In the genomic region with DNA sequence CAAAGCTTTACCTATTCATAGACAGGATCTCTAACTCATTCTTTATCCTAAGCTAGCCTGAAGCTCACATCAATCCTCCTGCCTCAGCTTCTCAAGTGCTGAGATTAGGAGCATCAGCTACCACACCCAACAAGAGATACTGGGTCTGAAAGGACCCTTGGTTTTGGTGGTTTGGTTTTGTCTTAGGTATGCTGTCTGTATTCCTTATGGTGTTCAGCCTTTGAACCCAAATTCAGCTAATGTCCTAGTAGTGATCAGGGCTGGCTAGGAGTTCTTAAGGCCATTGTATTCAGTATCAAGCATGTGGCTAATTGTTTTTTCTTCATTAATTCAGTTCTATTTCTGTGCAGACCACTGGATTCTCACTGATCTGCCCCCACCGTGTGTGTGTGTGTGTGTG, we compare ENCODE assay signal across 8 mouse cellular contexts. TPM values are rescaled to one million over a fixed set of nuclear protein-coding genes. Genes with fewer than 3 reads are reported as not detected.
DNase-seq lines count a peak whose midpoint lies in the region; ATAC-seq and TF ChIP-seq lines count a peak whose summit lies in the region.

No protein-coding gene starts in this region.

- H3K4me2 ChIP-seq in neural tube, embryonic 11.5 days (ENCODE audit: low read depth), result peak overlapping the region; percentile 93
- H3K4me2 ChIP-seq in limb, embryonic 14.5 days (replicated peaks; ENCODE audit: low read depth, low read length, severe bottlenecking), result peak overlapping the region; percentile 80
- H3K4me2 ChIP-seq in stomach, embryonic 15.5 days, result peak overlapping the region; percentile 94

- 0% methylated on average over 1 of the region's 1 CpGs for WGBS in neural tube, embryonic 11.5 days
- 0% methylated on average over 1 of the region's 1 CpGs for WGBS in forebrain, embryonic 10.5 days
- WGBS in limb, embryonic 14.5 days, result 0% methylated on average over 1 of the region's 1 CpGs
- WGBS in stomach, embryonic 15.5 days, result 0% methylated on average over 1 of the region's 1 CpGs

- DNase-seq in neural tube, embryonic 11.5 days (ENCODE audit: low spot score), result no peak
- DNase-seq in neural tube, embryonic 10.5 days (ENCODE audit: extremely low spot score, low spot score), result no peak
- DNase-seq in forebrain, embryonic 10.5 days (ENCODE audit: extremely low spot score, low spot score), result no peak
- no peak for DNase-seq in limb, embryonic 14.5 days (ENCODE audit: low spot score)
- no peak for DNase-seq in adrenal gland, adult 2 months
- no peak for DNase-seq in left cerebral cortex, adult 9 months (ENCODE audit: low spot score in 2 of 2)
- DNase-seq in cerebellum, postnatal 14 days, result no peak

- no peaks in the 10 kb centered on the region for H3K36me3 ChIP-seq in neural tube, embryonic 11.5 days (ENCODE audit: control insufficient read depth, insufficient read depth, low read length)
- H3K36me3 ChIP-seq in forebrain, embryonic 10.5 days (replicated peaks), result peaks cover 15% of the 10 kb centered on the region
- H3K36me3 ChIP-seq in limb, embryonic 14.5 days (ENCODE audit: control insufficient read depth, insufficient read depth, low read length), result peaks cover 14% of the 10 kb centered on the region; the same call in 1 of the 2 replicates
- no peaks in the 10 kb centered on the region for H3K36me3 ChIP-seq in stomach, embryonic 15.5 days

- H3K9me3 ChIP-seq in neural tube, embryonic 11.5 days (ENCODE audit: control insufficient read depth, low read length), result no peaks in the 10 kb centered on the region
- no peaks in the 10 kb centered on the region for H3K9me3 ChIP-seq in forebrain, embryonic 10.5 days
- H3K9me3 ChIP-seq in limb, embryonic 14.5 days (ENCODE audit: control insufficient read depth, low read length), result no peaks in the 10 kb centered on the region
- H3K9me3 ChIP-seq in stomach, embryonic 15.5 days, result no peaks in the 10 kb centered on the region

- H3K27me3 ChIP-seq in neural tube, embryonic 11.5 days (ENCODE audit: control insufficient read depth, insufficient read depth, low read length), result no peaks in the 10 kb centered on the region
- peaks cover 18% of the 10 kb centered on the region for H3K27me3 ChIP-seq in forebrain, embryonic 10.5 days (ENCODE audit: poor library complexity, severe bottlenecking)
- H3K27me3 ChIP-seq in limb, embryonic 14.5 days (ENCODE audit: control insufficient read depth, insufficient read depth, low read length), result no peaks in the 10 kb centered on the region
- no peaks in the 10 kb centered on the region for H3K27me3 ChIP-seq in stomach, embryonic 15.5 days (replicated peaks)

- peak overlapping the region; percentile 96 for H3K9ac ChIP-seq in neural tube, embryonic 11.5 days (ENCODE audit: low read length)
- H3K9ac ChIP-seq in limb, embryonic 14.5 days (ENCODE audit: low read depth, low read length, severe bottlenecking), result peak overlapping the region; percentile 98
- H3K9ac ChIP-seq in stomach, embryonic 15.5 days, result no peak overlapping the region; the same call in 1 of the 2 replicates

- 0 out of 2 replicates have a peak, but pooled peaks have one; percentile 4 for ATAC-seq in neural tube, embryonic 11.5 days (ENCODE audit: insufficient read depth, low FRiP score, low TSS enrichment)
- no peak for ATAC-seq in limb, embryonic 14.5 days (ENCODE audit: low FRiP score, low read depth)
- ATAC-seq in stomach, embryonic 15.5 days (ENCODE audit: insufficient read depth, low FRiP score, low read depth), result no peak

- H3K27ac ChIP-seq in neural tube, embryonic 11.5 days (ENCODE audit: low read depth, low read length), result no peak overlapping the region
- H3K27ac ChIP-seq in forebrain, embryonic 10.5 days, result peak overlapping the region; percentile 97
- H3K27ac ChIP-seq in limb, embryonic 14.5 days (replicated peaks; ENCODE audit: low read depth, low read length), result peak overlapping the region; percentile 95
- peak overlapping the region; percentile 92; the same call in 1 of the 2 replicates for H3K27ac ChIP-seq in stomach, embryonic 15.5 days

- peaks cover 6% of the 10 kb centered on the region; the same call in 1 of the 2 replicates for H3K4me1 ChIP-seq in neural tube, embryonic 11.5 days (ENCODE audit: control insufficient read depth, insufficient read depth, low read length)
- H3K4me1 ChIP-seq in forebrain, embryonic 10.5 days, result peaks cover 40% of the 10 kb centered on the region
- H3K4me1 ChIP-seq in limb, embryonic 14.5 days (ENCODE audit: control insufficient read depth, insufficient read depth, low read length), result peaks cover 8% of the 10 kb centered on the region; the same call in 1 of the 2 replicates
- H3K4me1 ChIP-seq in stomach, embryonic 15.5 days, result peaks cover 8% of the 10 kb centered on the region; the same call in 1 of the 2 replicates

- peak overlapping the region; percentile 95 for H3K4me3 ChIP-seq in neural tube, embryonic 11.5 days (ENCODE audit: low read depth, low read length)
- peak overlapping the region; percentile 94 for H3K4me3 ChIP-seq in forebrain, embryonic 10.5 days
- H3K4me3 ChIP-seq in limb, embryonic 14.5 days (replicated peaks; ENCODE audit: low read length), result peak overlapping the region; percentile 62
- peak overlapping the region; percentile 85 for H3K4me3 ChIP-seq in stomach, embryonic 15.5 days (replicated peaks)

- TF ChIP-seq POLR2A in limb, embryonic 14.5 days (IDR thresholded peaks at IDR 0.05; ENCODE audit: borderline replicate concordance, extremely low read depth, insufficient read depth, insufficient read length), result no peak

RNA-seq across cellular contexts. Expression of a gene that starts 0.5 kb away (rescaled TPM):
- 40.0 and 43.0 TPM in 2 replicates for polyA plus RNA-seq in neural tube, embryonic 11.5 days (2014; fragmentation: Nextera tagmentation; extraction: Ambion mirVana)
- polyA plus RNA-seq in forebrain, embryonic 10.5 days (2016; fragmentation: Nextera tagmentation; extraction: Ambion mirVana), result 20.9 and 21.4 TPM in 2 replicates
- 24.7 and 24.8 TPM in 2 replicates for polyA plus RNA-seq in limb, embryonic 14.5 days (2012; rRNA removed)
- 39.9 and 45.4 TPM in 2 replicates for polyA plus RNA-seq in limb, embryonic 14.5 days (2014; fragmentation: Nextera tagmentation; extraction: Ambion mirVana)
- polyA plus RNA-seq in stomach, embryonic 15.5 days (2015; fragmentation: Nextera tagmentation; extraction: Ambion mirVana), result 32.6 and 40.4 TPM in 2 replicates
- 10 to 100 TPM; 70.8 to 77.0 TPM for total RNA-seq in adrenal gland, adult 2 months (2021)
- polyA plus RNA-seq in adrenal gland, adult 2 months (2012; rRNA removed), result 12.7 and 13.7 TPM in 2 replicates
